Mouse (Mus musculus) CH12.LX (cell line): ENCODE data around the gene Ankfn1. TPM values are rescaled to one million over a fixed set of nuclear protein-coding genes. Genes with fewer than 3 reads are reported as not detected.

Source experiments
- DNase-seq: peaks from one replicate; pipeline ENCODE4 v3.0.0-alpha.2; 2013; ENCODE audit errors: extremely low read depth
- H3K27ac ChIP-seq: 2 replicates; pipeline ENCODE4 v1.5.1; 2012; ENCODE audit warnings: low read depth, mild to moderate bottlenecking, control low read depth, moderate library complexity; ENCODE audit not compliant: insufficient read depth
- H3K27me3 ChIP-seq: replicated peaks from 2 replicates; pipeline ENCODE3; 2012; ENCODE audit warnings: inconsistent platforms
- H3K36me3 ChIP-seq, 2 experiments: replicated peaks in 1 of 2; 2 replicates each; pipeline versions ENCODE3 to v1.6.1; 2012; ENCODE audit warnings: inconsistent platforms in 1 of 2, low read length in 1 of 2, mild to moderate bottlenecking in 1 of 2, mixed read lengths in 1 of 2, moderate library complexity in 1 of 2; ENCODE audit not compliant: control insufficient read depth in 1 of 2, insufficient read depth in 1 of 2
- H3K4me1 ChIP-seq, 2 experiments: 2 replicates each; pipeline ENCODE4 v1.6.1; 2012; ENCODE audit warnings: inconsistent platforms in 1 of 2, moderate library complexity in 1 of 2; ENCODE audit not compliant: insufficient read depth in 2 of 2, control insufficient read depth in 1 of 2
- H3K4me2 ChIP-seq: 2 replicates; pipeline ENCODE4 v1.6.1; 2012; ENCODE audit warnings: low read depth, mild to moderate bottlenecking, control low read depth; ENCODE audit not compliant: poor library complexity, insufficient read depth, severe bottlenecking
- H3K4me3 ChIP-seq, 3 experiments: fragments of 150-350 bp in 1 of 3; sonication (generic) in 1 of 3; replicated peaks in 1 of 3; 2 replicates each; pipeline versions ENCODE3 to v1.5.1; 2011 to 2012; ENCODE audit warnings: low read depth in 2 of 3, low read length in 2 of 3, mild to moderate bottlenecking in 2 of 3, moderate library complexity in 2 of 3, control low read depth in 1 of 3, improper control_type of control experiment in 1 of 3, inconsistent platforms in 1 of 3, mixed read lengths in 1 of 3; ENCODE audit not compliant: poor library complexity in 1 of 3
- H3K79me2 ChIP-seq: replicated peaks from 2 replicates; pipeline ENCODE4 v1.6.1; 2012; ENCODE audit warnings: mild to moderate bottlenecking, moderate library complexity; ENCODE audit not compliant: control insufficient read depth, poor library complexity, insufficient read depth, severe bottlenecking; ENCODE audit errors: extremely low read depth
- H3K9ac ChIP-seq: 2 replicates; pipeline ENCODE4 v1.6.1; 2012; ENCODE audit warnings: low read depth, mild to moderate bottlenecking, control low read depth, moderate library complexity; ENCODE audit not compliant: insufficient read depth
- H3K9me3 ChIP-seq: replicated peaks from 2 replicates; pipeline ENCODE3; 2012; ENCODE audit warnings: low read length, inconsistent platforms, mixed read lengths
- BHLHE40 ChIP-seq: IDR thresholded peaks from 2 replicates; pipeline ENCODE4 v1.6.1; 2011; ENCODE audit warnings: mild to moderate bottlenecking, low read depth, low read length, improper control_type of control experiment
- CHD2 ChIP-seq: IDR thresholded peaks from 2 replicates; pipeline ENCODE4 v1.6.1; 2011; ENCODE audit warnings: low read length, improper control_type of control experiment
- CTCF ChIP-seq, 2 experiments: IDR thresholded peaks in 1 of 2; conservative IDR thresholded peaks in 1 of 2; 2 replicates each; pipeline ENCODE4 v1.5.1; 2011 to 2012; ENCODE audit warnings: low read depth in 2 of 2, low read length in 2 of 2, improper control_type of control experiment in 1 of 2, inconsistent platforms in 1 of 2, mild to moderate bottlenecking in 1 of 2, moderate library complexity in 1 of 2
- ELF1 ChIP-seq: IDR thresholded peaks from 2 replicates; pipeline ENCODE4 v1.6.1; 2014; ENCODE audit warnings: low read depth, mild to moderate bottlenecking, inconsistent platforms, low read length, improper control_type of control experiment
- ETS1 ChIP-seq: conservative IDR thresholded peaks from 2 replicates; pipeline ENCODE4 v1.6.1; 2012; ENCODE audit warnings: low read depth, mild to moderate bottlenecking, inconsistent platforms, low read length, improper control_type of control experiment, moderate library complexity
- HCFC1 ChIP-seq: IDR thresholded peaks from 2 replicates; pipeline ENCODE4 v1.6.1; 2012; ENCODE audit warnings: low read depth, mild to moderate bottlenecking, inconsistent platforms, low read length, improper control_type of control experiment
- JUN ChIP-seq: IDR thresholded peaks from 2 replicates; pipeline ENCODE4 v1.6.1; 2011; ENCODE audit warnings: low read depth, mild to moderate bottlenecking, low read length, improper control_type of control experiment, moderate library complexity; ENCODE audit not compliant: insufficient read depth
- JUND ChIP-seq: conservative IDR thresholded peaks from 2 replicates; pipeline ENCODE4 v1.6.1; 2011; ENCODE audit warnings: low read depth, low read length, improper control_type of control experiment
- MAFK ChIP-seq: IDR thresholded peaks from 2 replicates; pipeline ENCODE4 v1.6.1; 2011; ENCODE audit warnings: low read length, improper control_type of control experiment; ENCODE audit not compliant: insufficient replicate concordance
- MAZ ChIP-seq: IDR thresholded peaks from 2 replicates; pipeline ENCODE4 v1.6.1; 2012; ENCODE audit warnings: low read depth, mild to moderate bottlenecking, inconsistent platforms, low read length, improper control_type of control experiment, moderate library complexity
- MEF2A ChIP-seq: IDR thresholded peaks from 2 replicates; pipeline ENCODE4 v1.6.1; 2014; ENCODE audit warnings: low read depth, mild to moderate bottlenecking, inconsistent platforms, low read length, improper control_type of control experiment, borderline replicate concordance
- MYC ChIP-seq: IDR thresholded peaks from 2 replicates; pipeline ENCODE4 v1.6.1; 2011; ENCODE audit warnings: low read depth, mild to moderate bottlenecking, improper control_type of control experiment, low read length
- NELFE ChIP-seq: IDR thresholded peaks from 2 replicates; pipeline ENCODE4 v1.6.1; 2011; ENCODE audit warnings: low read depth, low read length, improper control_type of control experiment
- NRF1 ChIP-seq: IDR thresholded peaks from 2 replicates; pipeline ENCODE4 v1.6.1; 2014; ENCODE audit warnings: low read depth, mild to moderate bottlenecking, inconsistent platforms, low read length, improper control_type of control experiment, moderate library complexity
- POLR2A ChIP-seq: IDR thresholded peaks from 2 replicates; pipeline ENCODE4 v1.6.1; 2011; ENCODE audit warnings: low read depth, mild to moderate bottlenecking, improper control_type of control experiment, low read length
- SIN3A ChIP-seq: IDR thresholded peaks from 2 replicates; pipeline ENCODE4 v1.6.1; 2012; ENCODE audit warnings: low read length, improper control_type of control experiment, inconsistent platforms
- SMC3 ChIP-seq: IDR thresholded peaks from 2 replicates; pipeline ENCODE4 v1.6.1; 2011; ENCODE audit warnings: low read depth, low read length, improper control_type of control experiment
- USF1 ChIP-seq: IDR thresholded peaks from 2 replicates; pipeline ENCODE4 v1.6.1; 2014; ENCODE audit warnings: low read depth, mild to moderate bottlenecking, inconsistent platforms, low read length, improper control_type of control experiment
- ZC3H11A ChIP-seq: IDR thresholded peaks from 2 replicates; pipeline ENCODE4 v1.6.1; 2012; ENCODE audit warnings: low read depth, mild to moderate bottlenecking, inconsistent platforms, low read length, improper control_type of control experiment
- ZKSCAN1 ChIP-seq: IDR thresholded peaks from 2 replicates; pipeline ENCODE4 v1.6.1; 2012; ENCODE audit warnings: low read depth, inconsistent platforms, low read length, improper control_type of control experiment, borderline replicate concordance
- ZMIZ1 ChIP-seq: IDR thresholded peaks from 2 replicates; pipeline ENCODE4 v1.6.1; 2012; ENCODE audit warnings: low read depth, mild to moderate bottlenecking, inconsistent platforms, low read length, improper control_type of control experiment
- dilution Hi-C: fragments of 300-500 bp; cut with MboI; formaldehyde crosslinking; loops from 2 replicates; pipeline ENCODE4 v1.14.3; 2020; ENCODE audit warnings: low sequenced_read_pairs; ENCODE audit not compliant: extremely low pct_unique_long_range_greater_than_20kb, extremely low pct_ligation_motif_present
- in situ Hi-C: fragments of 300-500 bp; cut with MboI; formaldehyde crosslinking; loops from 3 replicates; pipeline ENCODE4 v1.14.3; 2019; ENCODE audit warnings: low sequenced_read_pairs, low pct_ligation_motif_present, low pct_unique_long_range_greater_than_20kb, mixed read lengths
- polyA plus RNA-seq: library from polyadenylated mRNA; unstranded; fragments of >175 nt; gene quantifications from 2 replicates; pipeline ENCODE4 v1.2.1, GENCODE M21; 2012; ENCODE audit warnings: low read depth; ENCODE audit not compliant: insufficient read length
- total RNA-seq, 2 experiments: library from RNA; depleted of rRNA; stranded (reverse); fragments of 300-350 nt in 1 of 2; fragments of >200 nt in 1 of 2; gene quantifications; 2 replicates each; pipeline ENCODE4 v1.2.3; 2012 to 2014

Gene Ankfn1
- total and polyA plus RNA-seq, 3 experiments = not detected

DNA sequence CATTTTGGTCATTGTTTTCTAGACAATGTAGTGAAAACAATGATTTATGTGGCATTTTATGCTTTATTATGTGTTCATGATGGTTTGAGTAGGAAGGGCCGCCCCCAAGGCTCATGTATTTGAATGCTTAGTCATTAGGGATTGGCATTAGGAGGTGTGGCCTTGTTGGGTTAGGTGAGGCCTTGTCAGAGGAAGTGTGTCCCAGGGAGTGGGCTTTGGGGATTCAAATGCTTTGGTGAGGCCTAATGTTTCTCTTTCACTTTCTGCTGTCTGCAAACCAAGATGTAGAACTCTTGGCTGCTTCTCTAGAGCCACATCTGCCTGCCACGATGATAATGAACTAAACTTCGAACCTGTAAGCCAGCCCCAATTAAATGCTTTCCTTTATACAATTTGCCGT, 304.6 kb downstream of the Ankfn1 start:
- no peak overlapping the region for H3K27ac ChIP-seq
- peaks cover 2 to 11% of the 10 kb centered on the region in 2 experiments; a peak in 2 of 4 replicates for H3K4me1 ChIP-seq
- peak; percentile 60 for DNase-seq
- peaks cover 1% of the 10 kb centered on the region for H3K27me3 ChIP-seq
- H3K36me3 ChIP-seq = no peaks in the 10 kb centered on the region
- dilution Hi-C loops (no loop called here), in situ Hi-C loops (no loop called here)
- no peaks in the 10 kb centered on the region for H3K9me3 ChIP-seq
- peak overlapping the region; percentile 11; the same call in 1 of the 2 replicates for H3K4me2 ChIP-seq
- TF ChIP-seq USF1 (no peak), MYC (no peak), ZKSCAN1 (no peak), JUN (no peak), ELF1 (no peak), BHLHE40 (no peak), NRF1 (no peak), MAFK (no peak), SMC3 (no peak), NELFE (no peak), MAZ (no peak), MEF2A (no peak), ZMIZ1 (no peak), HCFC1 (no peak)
- no peak overlapping the region for H3K4me3 ChIP-seq
- no peaks in the 10 kb centered on the region for H3K79me2 ChIP-seq
- H3K9ac ChIP-seq = no peak overlapping the region

DNA sequence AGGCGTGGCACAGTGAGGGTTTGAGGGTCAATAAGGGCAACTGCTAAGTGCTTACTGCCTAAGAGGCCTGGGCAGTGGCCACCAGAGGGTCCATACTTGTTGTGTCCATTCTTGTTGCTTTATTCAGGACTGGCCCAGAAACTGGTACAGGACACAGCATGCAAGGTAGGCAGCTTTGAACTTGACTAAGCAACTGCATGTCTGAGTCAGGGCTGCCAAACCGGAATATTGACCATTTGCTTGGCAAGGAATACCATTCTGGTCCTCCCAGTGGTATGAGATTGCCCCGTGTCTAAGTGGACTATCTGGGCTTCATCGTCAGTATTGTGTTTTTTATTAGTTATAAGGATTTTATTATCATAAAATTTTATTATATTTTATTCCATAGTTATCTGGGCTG, 312.1 kb downstream of the Ankfn1 start:
- Histone ChIP-seq H3K36me3 (no peaks in the 10 kb centered on the region), H3K4me1 (no peaks in the 10 kb centered on the region), H3K4me3 (no peak overlapping the region), H3K4me2 (no peak overlapping the region), H3K79me2 (no peaks in the 10 kb centered on the region), H3K9ac (no peak overlapping the region), H3K9me3 (no peaks in the 10 kb centered on the region), H3K27me3 (peaks cover 1% of the 10 kb centered on the region), H3K27ac (no peak overlapping the region)
- in situ Hi-C loops = no loop called here
- no peak for TF ChIP-seq MYC
- no peak for DNase-seq
- dilution Hi-C loops = no loop called here

DNA sequence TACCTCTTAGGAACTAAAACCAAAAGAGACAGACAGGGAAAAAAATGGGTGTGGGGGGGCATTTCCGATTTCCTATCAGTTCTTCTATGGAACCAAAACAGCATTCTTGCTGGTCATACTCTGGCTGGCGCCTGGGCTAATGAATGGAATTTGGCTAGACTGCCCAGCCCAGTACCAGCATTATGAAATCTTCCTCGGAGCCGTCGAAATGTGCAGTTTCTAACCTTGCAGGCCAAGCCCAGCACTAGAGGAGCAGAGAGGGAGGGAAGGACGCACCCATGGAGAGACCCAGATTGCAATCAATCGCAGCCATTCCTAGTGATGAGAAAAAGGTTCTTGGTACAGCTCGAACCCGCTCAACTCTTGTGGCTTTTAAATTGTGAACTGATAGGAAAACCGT, 315.2 kb downstream of the Ankfn1 start:
- Histone ChIP-seq H3K9ac (no peak overlapping the region), H3K27me3 (no peaks in the 10 kb centered on the region), H3K4me3 (no peak overlapping the region), H3K4me1 (peaks cover 0 to 4% of the 10 kb centered on the region in 2 experiments; a peak in 1 of 4 replicates), H3K4me2 (no peak overlapping the region), H3K79me2 (no peaks in the 10 kb centered on the region), H3K36me3 (no peaks in the 10 kb centered on the region), H3K9me3 (no peaks in the 10 kb centered on the region), H3K27ac (no peak overlapping the region)
- no peak for DNase-seq
- no peak for TF ChIP-seq MYC
- TF ChIP-seq POLR2A = no peak
- TF ChIP-seq SIN3A = no peak
- no peak for TF ChIP-seq MAFK
- TF ChIP-seq ETS1 = no peak
- no peak for TF ChIP-seq CTCF (conservative IDR thresholded peaks at IDR 0.05 in 1 of 2, IDR thresholded peaks at IDR 0.05 in 1 of 2; ENCODE audit: low read depth in 2 of 2, low read length in 2 of 2)
- TF ChIP-seq HCFC1 = no peak
- no peak for TF ChIP-seq CHD2
- TF ChIP-seq JUND = no peak
- no peak for TF ChIP-seq ZC3H11A
- no peak for TF ChIP-seq NRF1
- in situ Hi-C loops = no loop called here
- dilution Hi-C loops = no loop called here
